Mouse (Mus musculus): ENCODE data around the gene Tspear. TPM values are rescaled to one million over a fixed set of nuclear protein-coding genes. Genes with fewer than 3 reads are reported as not detected.
A peak's percentile ranks its signal among the peaks of the same experiment; 100 is the strongest.
"Not testable (repeated sequence)": the region's sequence is repeated elsewhere in the genome, so short reads cannot be mapped to it uniquely, and the experiment has no call there.

The Tspear gene
- polyA plus RNA-seq, 1 experiment from 2014 or later: 0.43 TPM

- TF ChIP-seq CTCF (IDR thresholded peaks at IDR 0.05; ENCODE audit: low read depth): peak; percentile 16; the same call in 1 of the 2 replicates
- WGBS: 79% methylated on average over 8 of the region's 8 CpGs
- ATAC-seq (replicated peaks; ENCODE audit: low FRiP score, low read depth): no peak
- no peak for DNase-seq (ENCODE audit: low spot score)
- no peak overlapping the region for H3K4me3 ChIP-seq (replicated peaks; ENCODE audit: low read depth, low read length)
- H3K27me3 ChIP-seq (ENCODE audit: insufficient read depth, low read length): no peaks in the 10 kb centered on the region
- no peak overlapping the region for H3K9ac ChIP-seq (ENCODE audit: low read depth, low read length)
- no peaks in the 10 kb centered on the region for H3K4me1 ChIP-seq (replicated peaks; ENCODE audit: insufficient read depth, low read length)
- H3K4me2 ChIP-seq (ENCODE audit: low read length): no peak overlapping the region
- no peak overlapping the region for H3K27ac ChIP-seq
- H3K36me3 ChIP-seq (ENCODE audit: insufficient read depth, low read length): no peaks in the 10 kb centered on the region
- H3K9me3 ChIP-seq (replicated peaks; ENCODE audit: low read length): no peaks in the 10 kb centered on the region
These were observed 38.5 kb downstream of the Tspear start for GRCm38 (mm10) chr10:77724855-77725254.

GRCm38 (mm10) chr10:77726186-77726585, 39.8 kb downstream of the Tspear start, which contains the start of gene Gm10100:
Gm10100 (plus strand) TSS chr10:77726486.
- Histone ChIP-seq H3K36me3 (ENCODE audit: insufficient read depth, low read length) (no peaks in the 10 kb centered on the region), H3K4me2 (ENCODE audit: low read length) (no peak within 1 kb of the TSS), H3K4me3 (replicated peaks; ENCODE audit: low read depth, low read length) (no peak within 1 kb of the TSS), H3K27me3 (ENCODE audit: insufficient read depth, low read length) (no peaks in the 10 kb centered on the region), H3K9me3 (replicated peaks; ENCODE audit: low read length) (no peaks in the 10 kb centered on the region), H3K9ac (ENCODE audit: low read depth, low read length) (no peak within 1 kb of the TSS), H3K27ac (no peak within 1 kb of the TSS), H3K4me1 (replicated peaks; ENCODE audit: insufficient read depth, low read length) (no peaks in the 10 kb centered on the region)
- DNase-seq (ENCODE audit: low spot score) (no peak), ATAC-seq (replicated peaks; ENCODE audit: low FRiP score, low read depth) (no peak)
- WGBS: 37% methylated on average over 3 of the region's 3 CpGs
- no peak for TF ChIP-seq CTCF (IDR thresholded peaks at IDR 0.05; ENCODE audit: low read depth)

- Histone ChIP-seq H3K4me2 (ENCODE audit: low read length) (no peak overlapping the region), H3K4me3 (replicated peaks; ENCODE audit: low read depth, low read length) (no peak overlapping the region), H3K4me1 (replicated peaks; ENCODE audit: insufficient read depth, low read length) (no peaks in the 10 kb centered on the region), H3K9ac (ENCODE audit: low read depth, low read length) (no peak overlapping the region), H3K27me3 (ENCODE audit: insufficient read depth, low read length) (no peaks in the 10 kb centered on the region), H3K36me3 (ENCODE audit: insufficient read depth, low read length) (no peaks in the 10 kb centered on the region), H3K9me3 (replicated peaks; ENCODE audit: low read length) (no peaks in the 10 kb centered on the region), H3K27ac (no peak overlapping the region)
- ATAC-seq (replicated peaks; ENCODE audit: low FRiP score, low read depth) (no peak), DNase-seq (ENCODE audit: low spot score) (no peak)
- TF ChIP-seq CTCF (IDR thresholded peaks at IDR 0.05; ENCODE audit: low read depth): peak; percentile 32
- WGBS: 61% methylated on average over 4 of the region's 4 CpGs
These were observed 41.9 kb downstream of the Tspear start for GRCm38 (mm10) chr10:77728280-77728679.

- H3K36me3 ChIP-seq (ENCODE audit: insufficient read depth, low read length): no peaks in the 10 kb centered on the region
- ATAC-seq (replicated peaks; ENCODE audit: low FRiP score, low read depth) (no peak), DNase-seq (ENCODE audit: low spot score) (no peak)
- H3K27ac ChIP-seq: no peak overlapping the region
- H3K27me3 ChIP-seq (ENCODE audit: insufficient read depth, low read length): no peaks in the 10 kb centered on the region
- 50% methylated on average over 4 of the region's 4 CpGs for WGBS
- H3K4me3 ChIP-seq (replicated peaks; ENCODE audit: low read depth, low read length): no peak overlapping the region
- no peaks in the 10 kb centered on the region for H3K9me3 ChIP-seq (replicated peaks; ENCODE audit: low read length)
- peak; percentile 41; the same call in 1 of the 2 replicates for TF ChIP-seq CTCF (IDR thresholded peaks at IDR 0.05; ENCODE audit: low read depth)
- no peaks in the 10 kb centered on the region for H3K4me1 ChIP-seq (replicated peaks; ENCODE audit: insufficient read depth, low read length)
- no peak overlapping the region for H3K4me2 ChIP-seq (ENCODE audit: low read length)
- no peak overlapping the region for H3K9ac ChIP-seq (ENCODE audit: low read depth, low read length)
These were observed 42.9 kb downstream of the Tspear start for GRCm38 (mm10) chr10:77729241-77729640.

GRCm38 (mm10) chr10:77735928-77736327, 49.6 kb downstream of the Tspear start:
- 91% methylated on average over 1 of the region's 1 CpGs for WGBS
- H3K36me3 ChIP-seq (ENCODE audit: insufficient read depth, low read length): no peaks in the 10 kb centered on the region
- DNase-seq (ENCODE audit: low spot score) (no peak), ATAC-seq (replicated peaks; ENCODE audit: low FRiP score, low read depth) (no peak)
- H3K4me2 ChIP-seq (ENCODE audit: low read length): no peak overlapping the region
- H3K9me3 ChIP-seq (replicated peaks; ENCODE audit: low read length): no peaks in the 10 kb centered on the region
- no peak overlapping the region for H3K9ac ChIP-seq (ENCODE audit: low read depth, low read length)
- no peak overlapping the region for H3K27ac ChIP-seq
- no peaks in the 10 kb centered on the region for H3K27me3 ChIP-seq (ENCODE audit: insufficient read depth, low read length)
- H3K4me1 ChIP-seq (replicated peaks; ENCODE audit: insufficient read depth, low read length): no peaks in the 10 kb centered on the region
- TF ChIP-seq CTCF (IDR thresholded peaks at IDR 0.05; ENCODE audit: low read depth): no peak
- no peak overlapping the region for H3K4me3 ChIP-seq (replicated peaks; ENCODE audit: low read depth, low read length)

GRCm38 (mm10) chr10:77738929-77739328, 52.6 kb downstream of the Tspear start:
- H3K4me3 ChIP-seq (replicated peaks; ENCODE audit: low read depth, low read length): no peak overlapping the region
- TF ChIP-seq CTCF (IDR thresholded peaks at IDR 0.05; ENCODE audit: low read depth): no peak
- no peaks in the 10 kb centered on the region for H3K36me3 ChIP-seq (ENCODE audit: insufficient read depth, low read length)
- 83% methylated on average over 4 of the region's 4 CpGs for WGBS
- no peaks in the 10 kb centered on the region for H3K4me1 ChIP-seq (replicated peaks; ENCODE audit: insufficient read depth, low read length)
- H3K27ac ChIP-seq: no peak overlapping the region
- ATAC-seq (replicated peaks; ENCODE audit: low FRiP score, low read depth): no peak
- no peaks in the 10 kb centered on the region for H3K27me3 ChIP-seq (ENCODE audit: insufficient read depth, low read length)
- no peak overlapping the region for H3K9ac ChIP-seq (ENCODE audit: low read depth, low read length)
- no peaks in the 10 kb centered on the region for H3K9me3 ChIP-seq (replicated peaks; ENCODE audit: low read length)
- no peak for DNase-seq (ENCODE audit: low spot score)
- no peak overlapping the region for H3K4me2 ChIP-seq (ENCODE audit: low read length)

- not testable (repeated sequence) for DNase-seq (ENCODE audit: low spot score); H3K4me3 ChIP-seq (replicated peaks; ENCODE audit: low read depth, low read length); H3K36me3 ChIP-seq (ENCODE audit: insufficient read depth, low read length); H3K4me1 ChIP-seq (replicated peaks; ENCODE audit: insufficient read depth, low read length); H3K27me3 ChIP-seq (ENCODE audit: insufficient read depth, low read length); ATAC-seq (replicated peaks; ENCODE audit: low FRiP score, low read depth); H3K27ac ChIP-seq; H3K9ac ChIP-seq (ENCODE audit: low read depth, low read length); H3K9me3 ChIP-seq (replicated peaks; ENCODE audit: low read length); H3K4me2 ChIP-seq (ENCODE audit: low read length)
- WGBS: 55% methylated on average over 4 of the region's 5 CpGs
These were observed 55.7 kb downstream of the Tspear start, which contains the start of gene Gm18596 for GRCm38 (mm10) chr10:77741924-77742688. Gm18596 (minus strand) TSS chr10:77742638.

- not testable (repeated sequence) for DNase-seq (ENCODE audit: low spot score); ATAC-seq (replicated peaks; ENCODE audit: low FRiP score, low read depth); H3K9me3 ChIP-seq (replicated peaks; ENCODE audit: low read length); H3K4me3 ChIP-seq (replicated peaks; ENCODE audit: low read depth, low read length); H3K9ac ChIP-seq (ENCODE audit: low read depth, low read length); H3K4me2 ChIP-seq (ENCODE audit: low read length); H3K27ac ChIP-seq; H3K36me3 ChIP-seq (ENCODE audit: insufficient read depth, low read length); H3K27me3 ChIP-seq (ENCODE audit: insufficient read depth, low read length); H3K4me1 ChIP-seq (replicated peaks; ENCODE audit: insufficient read depth, low read length)
- WGBS: 83% methylated on average over 1 of the region's 1 CpGs
These were observed 64.3 kb downstream of the Tspear start for GRCm38 (mm10) chr10:77750686-77751085.

GRCm38 (mm10) chr10:77751254-77751653, 64.9 kb downstream of the Tspear start, which contains the start of gene Gm9736:
Gm9736 (minus strand) TSS chr10:77751354.
- not testable (repeated sequence) for DNase-seq (ENCODE audit: low spot score); ATAC-seq (replicated peaks; ENCODE audit: low FRiP score, low read depth); H3K27me3 ChIP-seq (ENCODE audit: insufficient read depth, low read length); H3K4me2 ChIP-seq (ENCODE audit: low read length); H3K9ac ChIP-seq (ENCODE audit: low read depth, low read length); H3K4me1 ChIP-seq (replicated peaks; ENCODE audit: insufficient read depth, low read length); H3K9me3 ChIP-seq (replicated peaks; ENCODE audit: low read length); H3K4me3 ChIP-seq (replicated peaks; ENCODE audit: low read depth, low read length); H3K27ac ChIP-seq; H3K36me3 ChIP-seq (ENCODE audit: insufficient read depth, low read length)
- 58% methylated on average over 1 of the region's 1 CpGs for WGBS

Measured in kidney, postnatal 0 days (tissue).